Mouse (Mus musculus) embryo, embryonic 10 days (tissue): ENCODE measurements around the gene Gabpb2.
A peak's percentile ranks its signal among the peaks of the same experiment; 100 is the strongest.
"Not testable (repeated sequence)": the region's sequence is repeated elsewhere in the genome, so short reads cannot be mapped to it uniquely, and the experiment has no call there.

Experiments used
- DNase-seq: peaks from one replicate; pipeline ENCODE4 v3.0.0-alpha.2; 2015; ENCODE audit warnings: low spot score

The Gabpb2 gene

DNA sequence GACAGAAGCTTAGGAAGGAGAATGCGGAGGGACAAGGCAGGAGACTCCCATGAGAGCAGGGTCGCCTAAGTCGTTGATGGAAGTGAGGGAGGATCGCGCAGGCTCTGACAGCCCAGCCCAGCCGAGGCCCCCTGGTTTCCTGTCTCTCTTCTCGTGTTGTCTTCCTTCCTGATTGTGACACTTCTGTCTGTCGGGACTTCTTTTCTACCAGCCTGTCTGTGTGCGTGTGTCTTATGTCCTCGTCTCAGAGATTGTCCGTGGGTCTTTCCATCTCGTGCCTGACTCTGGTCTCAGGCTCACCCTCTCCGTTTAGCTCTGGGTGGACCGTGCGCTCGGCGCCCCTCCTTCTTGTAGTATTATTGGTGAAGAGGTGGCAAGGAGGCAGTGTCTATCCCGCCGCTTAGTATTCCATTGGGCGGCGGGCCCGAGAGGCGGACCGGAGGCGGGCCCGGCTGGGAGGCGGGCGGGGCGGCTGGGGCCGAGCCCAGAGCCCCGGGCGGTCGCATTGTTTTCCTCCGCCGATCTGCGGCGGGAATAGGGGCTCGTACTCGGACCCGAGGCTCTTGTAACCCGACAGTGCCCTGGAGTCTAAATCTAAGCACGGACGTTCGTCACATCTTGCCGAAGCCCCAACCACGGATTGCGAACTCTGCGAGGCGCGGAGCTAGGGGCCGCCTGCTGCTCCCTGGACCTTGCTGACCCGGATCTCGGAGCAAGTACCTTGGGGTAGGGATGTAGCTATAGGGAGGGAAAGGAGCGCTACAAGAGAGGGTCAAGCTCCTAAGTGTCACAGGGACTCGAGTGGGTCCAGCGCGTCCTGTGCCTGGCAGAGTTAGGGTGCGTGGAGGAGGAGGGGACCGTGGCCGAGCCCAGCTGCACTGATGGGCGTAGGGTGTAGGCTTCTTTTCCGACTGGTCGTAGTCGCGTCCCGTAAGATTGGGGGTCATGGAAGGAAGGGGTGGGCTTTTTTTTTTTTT is 57.4 kb downstream of the Gabpb2 start, which contains the start of gene Sema6c:
Sema6c (plus strand) TSS at position 471 of the 977 bp plus-strand sequence.
- DNase-seq: peak; percentile 93

DNA sequence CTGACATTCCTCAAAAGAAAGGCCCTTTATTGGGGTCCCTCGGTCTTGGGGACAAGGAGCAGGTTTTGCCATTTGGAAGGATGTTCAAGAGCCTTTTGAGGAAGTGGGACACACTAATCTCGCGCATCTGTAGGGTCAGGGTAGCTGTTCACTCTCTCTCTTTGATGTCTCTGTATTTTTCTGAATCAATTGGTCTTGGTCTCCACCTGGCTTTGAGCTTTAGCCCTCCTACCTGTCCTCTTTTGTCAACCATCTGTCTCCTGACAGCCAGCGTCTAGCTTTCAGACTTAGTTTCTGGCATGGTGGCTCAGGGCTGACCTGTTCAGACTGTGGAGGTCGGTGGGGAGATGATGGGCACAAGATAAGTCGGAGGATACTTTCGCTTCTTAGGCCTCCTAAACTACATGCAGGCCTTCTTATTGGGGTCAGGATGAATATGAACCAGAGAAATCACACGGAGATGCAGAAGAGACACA is 58.2 kb downstream of the Gabpb2 start:
- DNase-seq: no peak

- no peak for DNase-seq
These were observed 63.8 kb downstream of the Gabpb2 start for GRCm38 (mm10) chr3:95153874-95154273.

GRCm38 (mm10) chr3:95147924-95148323 is 69.8 kb downstream of the Gabpb2 start:
- peak; percentile 67 for DNase-seq

DNA sequence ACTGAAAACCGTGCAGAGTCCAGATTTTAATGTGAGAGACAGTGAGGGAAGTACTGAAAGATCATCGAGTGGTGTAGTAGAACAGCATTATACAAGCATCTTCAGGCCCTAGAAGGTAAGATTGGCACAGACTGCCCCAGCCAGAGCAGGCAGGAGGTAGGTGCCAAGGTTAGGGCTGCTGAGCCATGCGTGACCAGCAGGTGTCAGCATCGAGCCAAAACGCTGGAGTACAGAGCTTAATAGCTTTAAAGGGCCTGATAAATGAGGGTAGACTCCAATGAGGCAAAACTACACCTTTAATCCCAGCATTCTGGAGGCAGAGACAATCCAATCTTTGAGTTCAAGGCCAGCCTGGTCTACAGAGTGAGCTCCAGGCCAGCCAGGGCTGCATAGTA is 75.1 kb downstream of the Gabpb2 start:
- peak; percentile 94 for DNase-seq

DNA sequence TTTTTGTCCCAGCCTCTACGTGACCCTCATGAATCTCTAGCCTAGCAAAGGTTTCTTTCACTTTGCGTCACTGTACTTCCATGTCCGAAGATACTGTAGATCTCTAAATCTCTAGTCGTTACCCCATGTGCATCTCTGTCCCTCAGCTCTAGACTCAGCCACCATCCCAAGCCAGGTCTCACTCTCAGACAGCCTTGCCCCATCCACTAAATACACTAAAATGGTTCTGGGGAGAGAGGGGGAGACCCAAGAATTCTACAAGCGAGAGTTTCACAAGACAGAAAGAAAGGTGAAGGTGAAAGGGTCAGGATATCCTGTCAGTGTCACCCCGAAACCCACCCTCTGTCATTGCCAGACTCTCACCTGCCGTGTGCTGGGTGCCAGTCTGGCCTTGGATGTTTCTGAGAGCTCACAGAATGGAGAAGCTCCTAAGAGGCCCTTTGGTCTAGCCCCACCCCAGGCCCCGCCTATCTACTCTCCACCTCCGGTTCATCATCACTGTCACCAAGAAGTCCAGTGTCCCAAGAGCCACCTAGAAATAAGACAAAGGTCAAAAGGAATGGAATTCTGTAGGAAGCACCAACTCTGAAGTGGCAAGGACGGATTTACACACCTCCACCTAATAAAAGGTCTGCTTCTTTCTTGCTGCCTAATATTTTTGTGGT is 75.6 kb downstream of the Gabpb2 start, which contains the start of gene Tnfaip8l2:
Tnfaip8l2 (minus strand) TSS at position 409 of the 665 bp plus-strand sequence.
- DNase-seq: no peak

- no peak for DNase-seq
These were observed 76.2 kb downstream of the Gabpb2 start for GRCm38 (mm10) chr3:95141474-95141873.

- DNase-seq: no peak
These were observed 76.9 kb downstream of the Gabpb2 start for GRCm38 (mm10) chr3:95140795-95141194.

- no peak for DNase-seq
These were observed 77.5 kb downstream of the Gabpb2 start for GRCm38 (mm10) chr3:95140289-95140595.

DNA sequence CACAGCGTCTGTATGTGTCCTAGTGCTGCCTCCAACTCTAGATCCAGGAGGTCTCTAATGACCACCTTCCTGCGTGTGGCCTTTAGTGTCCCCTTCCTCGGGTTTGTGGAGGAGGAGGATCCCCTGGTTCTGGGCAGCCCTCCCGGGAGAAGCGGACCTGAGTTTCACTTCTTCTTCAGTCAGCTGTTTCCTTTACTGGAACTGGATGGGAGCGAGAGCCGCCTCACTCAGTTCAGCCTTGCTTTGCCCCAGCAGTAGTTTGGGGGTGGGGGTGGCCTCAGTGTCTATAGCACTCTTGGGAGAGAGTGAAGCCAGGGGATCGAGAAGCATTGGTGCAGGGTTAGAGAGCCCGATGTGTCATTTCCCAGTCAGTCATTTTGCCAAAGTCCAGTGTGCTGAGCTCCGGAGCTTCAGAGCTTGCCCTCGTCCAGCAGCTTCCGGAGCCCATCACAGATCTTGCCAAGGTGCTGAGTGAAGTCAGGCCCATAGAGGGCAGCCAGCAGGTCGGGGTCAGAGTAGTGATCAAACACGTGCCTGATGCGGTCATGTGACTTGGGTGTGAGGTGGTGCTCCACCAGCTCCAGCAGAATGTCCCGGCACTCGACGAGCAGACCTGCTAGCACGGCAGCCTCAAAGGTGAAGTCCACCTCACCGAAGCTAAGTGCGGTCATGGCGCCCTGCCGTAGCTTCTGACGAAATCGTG is 78.0 kb downstream of the Gabpb2 start:
- DNase-seq: peak; percentile 16

GRCm38 (mm10) chr3:95136336-95136735 is 81.4 kb downstream of the Gabpb2 start:
- no peak for DNase-seq

GRCm38 (mm10) chr3:95135433-95136052 is 82.2 kb downstream of the Gabpb2 start:
- DNase-seq: no peak

- no peak for DNase-seq
These were observed 82.7 kb downstream of the Gabpb2 start for GRCm38 (mm10) chr3:95135023-95135422.

GRCm38 (mm10) chr3:95134133-95134532 is 83.6 kb downstream of the Gabpb2 start:
- DNase-seq: not testable (repeated sequence)

GRCm38 (mm10) chr3:95133680-95134101 is 84.0 kb downstream of the Gabpb2 start, which contains the start of the genes Scnm1 and Lysmd1:
Gene Scnm1, minus strand, starts transcription at chr3:95134011.
Gene Lysmd1, plus strand, starts transcription at chr3:95134088.
- peak; percentile 97 for DNase-seq

DNA sequence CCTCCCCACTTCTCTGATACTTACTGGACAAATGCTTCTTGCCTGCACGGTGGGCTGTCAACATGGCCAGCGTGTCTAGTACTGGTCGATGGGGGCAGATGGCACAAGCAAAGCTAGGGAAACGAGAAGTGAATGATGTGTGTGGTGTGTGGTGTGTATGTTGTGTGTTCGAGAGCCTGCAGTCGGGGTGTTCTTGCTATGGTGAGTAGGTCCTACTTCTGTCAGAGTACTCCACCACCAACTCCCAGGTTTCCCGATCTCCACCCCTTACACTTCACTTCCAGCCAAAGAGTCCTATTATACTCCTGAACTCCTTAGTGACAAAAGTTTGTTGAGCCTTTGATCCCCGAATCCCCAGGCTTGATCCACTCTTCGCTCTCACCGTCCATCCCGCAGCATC is 84.5 kb downstream of the Gabpb2 start:
- DNase-seq: no peak

DNA sequence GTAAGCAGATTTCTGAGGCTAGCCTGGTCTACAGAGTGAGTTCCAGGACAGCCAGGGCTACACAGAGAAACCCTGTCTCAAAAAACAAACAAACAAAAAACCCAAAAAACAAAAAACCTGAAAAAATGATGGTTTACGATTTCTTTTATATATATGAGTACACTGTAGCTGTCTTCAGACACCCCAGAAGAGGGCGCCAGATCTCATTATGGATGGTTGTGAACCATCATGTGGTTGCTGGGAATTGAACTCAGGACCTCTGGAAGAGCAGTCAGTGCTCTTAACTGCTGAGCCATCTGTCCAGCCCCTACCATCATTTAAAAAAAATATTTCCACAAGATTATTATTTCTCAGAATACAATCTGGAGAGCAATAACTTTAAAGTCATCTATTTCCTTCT is 85.3 kb downstream of the Gabpb2 start:
- not testable (repeated sequence) for DNase-seq
